Mouse (Mus musculus) lung, postnatal 0 days (tissue): ENCODE data around the gene Tcf7l2. TPM values are rescaled to one million over a fixed set of nuclear protein-coding genes. Genes with fewer than 3 reads are reported as not detected.

Experiments
- ATAC-seq: fragments of 200-750 bp; cut with Nextera tagmentation; 2 replicates; pipeline ENCODE4 v1.8.0; 2017; ENCODE audit warnings: moderate library complexity
- DNase-seq: peaks from one replicate; pipeline ENCODE4 v3.0.0-alpha.2; 2016; ENCODE audit warnings: low spot score
- H3K27ac ChIP-seq: fragments of 300-500 bp; sonication (generic); 2 replicates; pipeline ENCODE4 v1.5.1; 2014; ENCODE audit warnings: antibody characterized with exemption, mild to moderate bottlenecking, low read length, mixed read lengths
- H3K27me3 ChIP-seq: fragments of 300-500 bp; sonication (generic); replicated peaks from 2 replicates; pipeline ENCODE4 v1.6.1; 2014; ENCODE audit warnings: low read length, mixed read lengths; ENCODE audit not compliant: insufficient read depth
- H3K36me3 ChIP-seq: fragments of 300-500 bp; sonication (generic); 2 replicates; pipeline ENCODE4 v1.6.1; 2014; ENCODE audit warnings: low read length, mixed read lengths; ENCODE audit not compliant: insufficient read depth
- H3K4me1 ChIP-seq: fragments of 300-500 bp; sonication (generic); 2 replicates; pipeline ENCODE4 v1.6.1; 2014; ENCODE audit warnings: antibody characterized with exemption, low read depth, low read length, mixed read lengths; ENCODE audit not compliant: insufficient read depth
- H3K4me2 ChIP-seq: fragments of 300-500 bp; sonication (generic); replicated peaks from 2 replicates; pipeline ENCODE4 v1.6.1; 2014; ENCODE audit warnings: low read depth, mild to moderate bottlenecking, low read length, moderate library complexity, mixed read lengths
- H3K4me3 ChIP-seq: fragments of 300-500 bp; sonication (generic); 2 replicates; pipeline ENCODE4 v1.5.1; 2014; ENCODE audit warnings: low read depth, low read length
- H3K9ac ChIP-seq: fragments of 300-500 bp; sonication (generic); replicated peaks from 2 replicates; pipeline ENCODE4 v1.6.1; 2014; ENCODE audit warnings: low read depth, mild to moderate bottlenecking
- H3K9me3 ChIP-seq: fragments of 300-500 bp; sonication (generic); 2 replicates; pipeline ENCODE4 v1.6.1; 2016; ENCODE audit warnings: low read length, mixed read lengths
- CTCF ChIP-seq: IDR thresholded peaks from 2 replicates; pipeline ENCODE4 v1.5.1; 2016; ENCODE audit warnings: antibody characterized with exemption, mild to moderate bottlenecking
- EP300 ChIP-seq: IDR thresholded peaks from 2 replicates; pipeline ENCODE4 v1.6.1; 2016; ENCODE audit warnings: antibody characterized with exemption, mild to moderate bottlenecking, control low read depth
- WGBS: fragments of 180-500 bp; shearing (Covaris S2); extraction: QIAGEN DNeasy Blood & Tissue Kit; methylation state at CpG from one replicate; pipeline ENCODE4 v1.1.7; 2014; 5-methylcytosine and 5-hydroxymethylcytosine counted together
- polyA plus RNA-seq: library from polyadenylated mRNA; unstranded; fragments of >200 nt; fragmentation: Nextera tagmentation; extraction: Ambion mirVana; gene quantifications from 2 replicates; pipeline ENCODE4 v1.2.1, GENCODE M21; 2015

The Tcf7l2 gene
- polyA plus RNA-seq, 1 experiment from 2014 or later: 44.4 TPM

DNA sequence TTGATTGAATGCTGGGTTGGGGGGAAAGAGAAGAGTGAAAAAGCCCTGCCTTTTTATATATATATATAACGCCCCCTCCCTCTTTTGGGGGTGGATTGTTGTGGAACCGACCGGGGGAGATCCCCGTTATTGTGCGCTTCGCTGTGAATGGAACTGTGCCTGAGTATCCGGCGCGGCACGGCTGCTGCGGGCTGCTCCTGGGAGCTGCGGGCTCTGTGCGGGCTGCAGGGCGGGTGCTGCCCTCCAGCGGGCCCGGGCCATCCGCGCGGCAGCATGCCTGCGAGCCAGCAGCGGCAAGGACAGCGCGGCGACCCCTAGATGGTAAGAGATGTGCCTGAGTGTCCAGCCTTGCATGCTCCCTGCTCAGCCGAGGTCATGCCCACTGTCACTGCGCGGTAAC lies 153.7 kb downstream of the Tcf7l2 start:
- peak; percentile 70 for ATAC-seq

DNA sequence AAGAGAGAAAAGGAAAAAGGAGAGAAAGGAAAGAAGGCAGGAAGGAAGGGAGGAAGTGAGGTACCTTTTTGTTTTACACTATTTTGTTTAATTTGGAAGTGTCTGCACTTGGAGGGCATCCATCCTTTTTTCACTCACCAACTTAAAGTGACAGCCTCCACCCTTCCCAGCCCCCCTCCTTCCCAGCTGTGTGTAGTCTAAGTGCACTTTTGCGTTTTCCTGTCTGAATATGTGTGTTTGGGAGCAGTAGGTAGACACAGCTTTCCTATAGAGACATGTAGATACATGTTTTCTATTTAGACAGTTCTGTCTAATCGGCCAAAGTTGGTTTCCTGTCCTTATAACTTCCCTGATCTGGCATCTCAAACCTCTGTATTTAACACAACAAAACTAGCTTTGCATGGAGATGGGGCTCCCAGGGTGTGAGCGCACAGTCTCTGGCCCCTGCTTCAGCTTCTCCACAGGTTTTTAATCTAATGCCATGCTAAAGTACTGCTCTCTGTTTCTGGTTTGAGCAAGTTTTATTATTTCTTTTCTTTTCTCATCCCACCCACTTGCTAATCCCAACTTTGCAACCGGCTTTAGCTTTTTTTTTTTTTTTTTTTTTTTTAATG lies 154.3 kb downstream of the Tcf7l2 start:
- H3K9me3 ChIP-seq: no peaks in the 10 kb centered on the region
- TF ChIP-seq EP300: no peak
- TF ChIP-seq CTCF: no peak
- DNase-seq (no peak), ATAC-seq (no peak)
- peaks cover 10% of the 10 kb centered on the region; the same call in 1 of the 2 replicates for H3K4me1 ChIP-seq
- H3K4me3 ChIP-seq: no peak overlapping the region
- H3K27me3 ChIP-seq: no peaks in the 10 kb centered on the region
- H3K9ac ChIP-seq: no peak overlapping the region
- WGBS: 33% methylated on average over 4 of the region's 4 CpGs
- no peaks in the 10 kb centered on the region for H3K36me3 ChIP-seq
- peak overlapping the region; percentile 60 for H3K4me2 ChIP-seq
- H3K27ac ChIP-seq: no peak overlapping the region

More for the DNA sequence above, 153.7 kb downstream of the Tcf7l2 start:
- Histone ChIP-seq H3K27ac (no peak overlapping the region), H3K27me3 (no peaks in the 10 kb centered on the region), H3K4me3 (peak overlapping the region; percentile 26), H3K4me2 (peak overlapping the region; percentile 60), H3K9me3 (no peaks in the 10 kb centered on the region), H3K4me1 (peaks cover 10% of the 10 kb centered on the region; the same call in 1 of the 2 replicates), H3K36me3 (no peaks in the 10 kb centered on the region), H3K9ac (no peak overlapping the region)
- 4% methylated on average over 27 of the region's 27 CpGs for WGBS
- peak; percentile 66 for DNase-seq
- no peak for TF ChIP-seq EP300
- TF ChIP-seq CTCF: peak; percentile 77

DNA sequence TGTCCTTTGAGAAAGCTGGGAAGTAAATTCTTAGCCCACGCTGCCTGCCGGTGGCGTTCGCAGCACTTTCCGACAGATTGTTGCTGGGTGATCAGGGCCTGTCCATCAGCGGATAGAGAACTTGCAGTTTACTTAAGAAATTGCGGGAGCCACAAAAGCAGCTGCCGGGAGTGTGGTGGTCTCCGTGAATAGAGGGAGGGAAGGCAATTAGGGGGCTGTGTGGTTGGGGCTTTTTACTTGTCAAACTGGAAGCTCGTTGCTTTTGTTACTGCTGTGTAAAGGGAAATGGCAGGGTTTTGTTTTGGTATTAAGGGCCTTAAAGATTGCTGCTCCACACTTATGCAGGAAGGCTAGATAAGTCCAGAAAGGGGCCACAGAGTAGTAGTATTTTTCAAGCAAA lies 155.0 kb downstream of the Tcf7l2 start:
- Histone ChIP-seq H3K36me3 (no peaks in the 10 kb centered on the region), H3K9ac (no peak overlapping the region), H3K4me3 (no peak overlapping the region), H3K27me3 (no peaks in the 10 kb centered on the region), H3K4me2 (no peak overlapping the region), H3K4me1 (peaks cover 10% of the 10 kb centered on the region; the same call in 1 of the 2 replicates), H3K9me3 (no peaks in the 10 kb centered on the region), H3K27ac (no peak overlapping the region)
- WGBS: 59% methylated on average over 10 of the region's 10 CpGs
- DNase-seq (no peak), ATAC-seq (no peak)
- TF ChIP-seq CTCF: no peak
- TF ChIP-seq EP300: no peak

DNA sequence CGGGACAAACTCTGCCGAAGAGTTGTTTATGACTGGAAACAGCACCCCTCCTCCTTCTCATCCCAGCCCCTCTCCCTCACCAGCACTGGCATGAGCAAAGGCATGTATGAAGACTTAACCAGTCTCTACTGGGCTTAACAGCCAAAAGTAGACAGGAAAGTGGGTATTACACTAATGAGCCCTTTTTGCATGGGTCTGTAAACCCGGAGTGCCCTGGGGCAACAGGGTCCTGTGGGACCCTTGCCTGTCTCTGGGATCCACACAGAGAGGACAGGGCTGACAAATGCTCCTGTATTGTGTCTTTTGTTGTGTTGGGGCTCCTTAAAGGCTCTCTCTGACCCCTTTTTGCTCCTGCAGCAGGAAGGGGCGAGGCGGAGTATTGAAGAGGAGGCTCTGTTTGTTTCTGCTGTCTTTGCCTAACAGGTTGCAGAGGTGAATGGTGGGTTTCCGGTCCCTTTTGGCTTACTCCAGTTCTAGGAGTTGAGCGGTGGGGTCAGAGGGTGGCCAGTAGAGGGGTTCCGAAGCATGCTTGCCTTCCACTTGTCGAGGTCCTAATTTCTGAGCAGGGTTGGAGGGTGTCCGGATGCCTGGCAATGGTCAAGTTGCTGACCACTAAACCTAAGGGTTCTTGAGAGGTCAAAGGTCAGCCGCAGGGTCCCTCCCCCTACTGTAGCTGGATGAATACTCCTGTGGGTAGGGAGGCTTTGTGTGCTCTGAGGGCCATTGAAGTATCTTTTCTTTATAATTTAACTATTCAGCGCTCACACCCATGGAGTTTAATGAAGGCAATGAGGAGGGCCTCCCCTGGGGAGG lies 161.2 kb downstream of the Tcf7l2 start:
- 81% methylated on average over 12 of the region's 12 CpGs for WGBS
- DNase-seq: no peak
- TF ChIP-seq CTCF: no peak
- TF ChIP-seq EP300: no peak

GRCm38 (mm10) chr19:55909039-55909438 lies 167.4 kb downstream of the Tcf7l2 start:
- H3K27ac ChIP-seq: no peak overlapping the region
- H3K9me3 ChIP-seq: no peaks in the 10 kb centered on the region
- no peak overlapping the region for H3K4me3 ChIP-seq
- ATAC-seq (no peak), DNase-seq (peak; percentile 7)
- H3K36me3 ChIP-seq: peaks cover 10% of the 10 kb centered on the region; the same call in 1 of the 2 replicates
- H3K4me1 ChIP-seq: no peaks in the 10 kb centered on the region
- H3K4me2 ChIP-seq: no peak overlapping the region
- no peaks in the 10 kb centered on the region for H3K27me3 ChIP-seq
- 49% methylated on average over 7 of the region's 7 CpGs for WGBS
- TF ChIP-seq EP300: no peak
- TF ChIP-seq CTCF: peak; percentile 60
- no peak overlapping the region for H3K9ac ChIP-seq

More for the DNA sequence above, 161.2 kb downstream of the Tcf7l2 start:
- no peak overlapping the region for H3K4me2 ChIP-seq
- H3K27ac ChIP-seq: no peak overlapping the region
- H3K9me3 ChIP-seq: no peaks in the 10 kb centered on the region
- H3K9ac ChIP-seq: no peak overlapping the region
- no peaks in the 10 kb centered on the region; the same call in 1 of the 2 replicates for H3K4me1 ChIP-seq
- H3K4me3 ChIP-seq: no peak overlapping the region
- ATAC-seq: no peak
- H3K27me3 ChIP-seq: no peaks in the 10 kb centered on the region
- H3K36me3 ChIP-seq: no peaks in the 10 kb centered on the region

GRCm38 (mm10) chr19:55911941-55912340 lies 170.3 kb downstream of the Tcf7l2 start:
- TF ChIP-seq EP300 (no peak), CTCF (no peak)
- H3K27ac ChIP-seq: no peak overlapping the region
- H3K9me3 ChIP-seq: no peaks in the 10 kb centered on the region
- DNase-seq: no peak
- H3K36me3 ChIP-seq: peaks cover 10% of the 10 kb centered on the region; the same call in 1 of the 2 replicates
- H3K4me2 ChIP-seq: no peak overlapping the region
- 97% methylated on average over 8 of the region's 8 CpGs for WGBS
- ATAC-seq: no peak
- H3K4me3 ChIP-seq: no peak overlapping the region
- no peaks in the 10 kb centered on the region for H3K27me3 ChIP-seq
- no peaks in the 10 kb centered on the region for H3K4me1 ChIP-seq
- no peak overlapping the region for H3K9ac ChIP-seq
